Mouse (Mus musculus): ENCODE results near the gene Sdc4.

The Sdc4 gene

DNA sequence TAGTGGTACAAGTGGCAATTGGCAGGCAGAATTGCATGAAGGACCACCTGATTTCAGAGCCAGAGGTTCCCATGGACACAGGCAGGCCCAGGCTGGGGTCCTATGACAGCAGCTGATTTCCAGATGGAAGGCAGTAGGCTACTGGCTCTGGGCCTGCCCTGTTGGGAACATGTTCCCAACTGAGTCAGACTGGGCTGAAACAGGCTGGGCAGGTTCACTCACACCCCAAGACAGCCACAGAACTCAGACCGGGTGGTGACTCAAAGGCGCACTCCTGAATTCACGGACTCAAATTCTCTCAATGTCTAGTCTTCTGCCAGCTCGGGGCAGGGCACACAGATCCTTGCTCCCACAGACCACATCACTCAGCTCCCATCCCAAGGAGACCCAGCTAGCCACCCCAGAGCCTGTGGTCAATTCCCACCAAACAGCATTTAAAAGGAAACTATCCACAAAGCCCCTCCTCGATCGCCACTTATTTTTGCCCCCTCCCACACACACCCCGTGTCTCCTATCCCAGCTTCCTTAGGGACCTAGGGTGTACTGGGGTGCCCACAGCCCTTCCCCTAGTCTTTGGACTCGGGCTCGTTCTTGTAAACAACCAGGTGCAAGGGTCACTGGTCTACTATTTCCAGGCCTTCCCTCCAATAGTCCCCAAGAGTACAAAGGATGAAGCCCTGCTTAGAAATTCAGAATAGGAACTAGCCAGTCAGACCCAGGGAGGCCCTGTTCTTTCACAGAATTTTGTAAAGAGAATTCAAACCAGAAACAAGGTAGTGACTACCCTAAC lies 11.8 kb downstream of the Sdc4 start:
- no peak for DNase-seq (ENCODE audit: extremely low spot score, low spot score)

DNA sequence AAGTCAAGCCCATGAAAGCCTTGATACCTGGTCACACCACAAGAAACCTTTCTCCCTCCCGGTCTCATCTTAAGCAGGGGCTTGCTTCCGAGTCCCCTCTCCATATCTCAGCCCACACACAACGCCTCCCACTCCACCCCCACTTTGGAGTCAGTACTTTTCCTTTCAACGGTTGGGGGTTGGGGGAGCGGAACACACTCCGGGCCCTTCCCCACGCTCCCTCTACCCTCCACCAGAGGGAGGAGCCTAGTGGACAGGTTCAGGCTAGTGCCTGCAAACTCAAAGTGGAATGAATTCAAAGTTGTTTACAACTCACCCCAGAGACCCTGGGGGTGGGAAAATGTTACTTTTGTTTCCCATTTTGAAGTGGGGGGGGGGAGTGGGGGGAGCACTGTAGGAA lies 13.0 kb downstream of the Sdc4 start:
- DNase-seq (ENCODE audit: extremely low spot score, low spot score), result no peak

DNA sequence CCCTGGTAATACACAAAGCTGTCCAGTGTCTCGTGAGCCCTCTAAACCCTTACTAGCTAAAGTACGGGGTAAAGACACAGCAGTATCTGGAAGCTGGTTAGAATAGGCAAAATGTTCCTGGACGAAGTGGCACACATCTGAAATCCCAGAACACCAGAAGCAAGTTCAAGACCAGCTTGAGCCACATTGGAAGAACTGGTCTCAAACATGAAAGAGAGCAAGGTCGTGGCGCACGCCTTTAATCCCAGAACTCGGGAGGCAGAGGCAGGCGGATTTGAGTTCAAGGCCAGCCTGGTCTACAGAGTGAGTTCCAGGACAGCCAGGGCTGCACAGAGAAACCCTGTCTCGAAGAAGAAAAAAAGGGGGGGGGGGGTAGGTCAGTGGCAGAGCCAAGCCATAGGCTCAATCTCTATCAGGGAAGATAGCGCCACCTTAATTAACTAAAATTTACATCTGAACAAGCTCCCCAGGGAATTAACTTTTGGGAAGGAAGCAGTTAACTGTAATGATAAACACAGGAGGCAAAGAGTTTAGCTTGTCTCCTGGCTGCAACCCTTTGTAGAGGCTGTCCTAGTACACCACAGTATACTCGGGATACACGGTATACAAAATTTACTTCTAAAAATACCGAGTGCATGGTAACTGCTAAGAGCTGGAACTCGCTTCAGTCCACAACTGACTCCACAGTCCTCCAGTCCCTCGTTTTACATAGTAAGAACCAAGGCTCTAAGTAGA lies 13.6 kb downstream of the Sdc4 start:
- no peak for DNase-seq (ENCODE audit: extremely low spot score, low spot score)

DNA sequence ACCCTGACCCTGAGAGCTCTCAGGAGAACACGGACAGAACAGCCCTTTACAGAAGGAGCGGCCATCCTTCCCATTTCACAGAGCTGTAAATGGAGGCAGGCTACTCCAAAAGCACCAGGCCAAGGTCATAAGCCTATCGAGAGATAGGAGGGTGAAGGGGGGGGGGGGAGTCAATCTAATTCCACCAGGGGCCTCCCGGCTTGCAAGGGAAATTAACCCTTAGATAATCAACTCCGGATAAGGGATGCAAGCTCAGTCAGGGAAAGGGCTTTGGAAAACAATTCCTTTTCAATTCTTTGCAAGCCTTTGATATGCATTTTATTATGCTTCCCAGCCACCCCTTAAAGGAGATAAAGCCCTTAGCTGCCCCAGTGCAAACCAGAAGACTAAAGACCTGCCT lies 15.2 kb downstream of the Sdc4 start:
- DNase-seq (ENCODE audit: extremely low spot score, low spot score), result no peak

DNA sequence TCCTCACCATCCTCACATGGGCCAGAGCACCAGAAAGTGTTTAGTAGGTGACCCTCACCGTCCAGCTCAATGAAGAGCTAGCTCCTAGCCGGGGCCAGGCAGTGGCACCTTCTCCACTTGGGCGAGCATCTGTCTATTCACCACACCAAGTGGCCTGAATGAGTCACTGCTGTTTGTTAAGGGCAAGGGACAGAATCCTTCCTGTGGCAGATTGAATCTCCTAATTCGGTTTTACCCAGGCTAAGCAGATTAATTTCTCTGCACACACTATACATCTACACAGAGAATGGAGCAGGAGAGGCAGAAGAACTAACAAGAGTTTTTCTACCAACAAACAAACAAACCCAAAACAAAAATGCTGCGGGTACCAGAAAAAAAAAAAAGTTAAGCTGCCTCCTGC lies 16.7 kb downstream of the Sdc4 start:
- no peak for DNase-seq (ENCODE audit: extremely low spot score, low spot score)

DNA sequence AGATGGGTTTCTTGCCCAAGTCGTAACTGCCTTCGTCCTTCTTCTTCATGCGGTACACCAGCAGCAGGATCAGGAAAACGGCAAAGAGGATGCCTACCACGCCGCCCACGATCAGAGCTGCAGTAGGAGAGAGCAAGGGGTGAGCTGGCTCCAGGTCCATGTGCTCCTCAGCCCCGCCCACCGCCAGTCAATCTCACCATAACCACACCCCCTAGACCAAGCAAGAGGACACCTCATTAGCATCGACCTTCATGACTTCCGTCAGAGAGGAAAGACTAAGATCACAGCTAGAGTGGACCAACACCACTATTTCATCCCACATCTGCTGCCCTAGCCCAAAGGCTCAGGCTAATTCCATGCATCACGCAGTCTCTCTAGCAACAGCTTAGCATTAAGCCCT lies 17.6 kb downstream of the Sdc4 start:
- no peak for DNase-seq (ENCODE audit: extremely low spot score, low spot score)

DNA sequence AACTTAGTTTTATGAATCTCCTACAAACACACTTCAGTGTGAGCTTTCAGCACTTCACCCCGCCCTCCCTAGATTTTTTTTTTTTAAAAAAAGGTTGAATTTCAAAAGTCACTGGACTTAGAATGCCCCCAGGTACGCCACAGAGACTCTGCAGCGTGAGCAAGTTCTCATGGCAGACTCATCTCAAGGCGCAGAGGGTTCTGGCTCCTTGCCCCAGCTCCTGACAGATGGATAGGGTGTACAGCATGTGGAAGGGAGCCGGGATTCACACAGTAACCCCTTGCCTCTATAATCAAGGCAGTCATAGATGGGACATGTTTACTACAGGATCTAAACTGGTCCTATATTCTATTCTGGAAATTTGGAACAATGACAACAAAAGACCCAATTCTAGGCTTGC lies 18.3 kb downstream of the Sdc4 start:
- no peak for DNase-seq (ENCODE audit: extremely low spot score, low spot score)

DNA sequence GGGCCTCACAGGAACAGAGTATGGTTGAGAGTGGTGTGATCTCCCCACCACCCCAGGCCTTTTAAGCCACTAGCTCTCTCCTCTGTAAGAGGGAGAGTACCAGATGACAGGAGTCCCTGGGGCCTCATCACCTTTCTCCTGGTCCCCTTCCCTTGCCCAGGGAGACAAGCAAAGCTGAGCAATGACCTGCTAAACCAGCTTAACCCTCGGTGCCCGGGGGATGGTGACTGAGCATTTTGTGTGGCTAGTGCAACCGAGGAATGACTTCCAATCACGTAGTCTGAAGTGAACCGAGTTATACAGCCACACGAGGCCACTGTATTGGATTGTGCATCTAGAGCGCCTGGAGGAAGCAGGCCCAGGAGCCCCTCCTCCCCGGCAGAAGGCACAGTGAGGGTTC lies 19.3 kb downstream of the Sdc4 start:
- no peak for DNase-seq (ENCODE audit: extremely low spot score, low spot score)

DNA sequence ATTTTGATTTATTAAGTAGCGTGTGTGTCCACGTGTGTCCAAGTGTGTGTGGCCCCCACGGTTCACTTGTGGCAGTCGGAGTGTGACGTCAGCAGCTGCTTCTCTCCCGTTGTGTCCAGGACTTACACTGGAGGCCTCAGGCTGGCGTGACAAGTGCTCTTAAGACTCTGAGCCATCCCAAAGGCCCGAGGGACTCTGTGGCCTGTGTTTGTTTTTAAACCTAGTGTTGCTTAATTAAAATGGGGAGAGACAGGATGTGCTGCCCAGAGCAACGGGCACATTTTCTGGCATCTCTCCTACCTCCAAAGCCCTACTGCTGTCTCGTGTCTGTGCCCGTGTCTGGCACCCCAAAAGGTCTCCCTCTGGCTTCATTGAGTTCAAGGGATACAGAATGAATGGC lies 20.2 kb downstream of the Sdc4 start:
- DNase-seq (ENCODE audit: extremely low spot score, low spot score), result no peak

DNA sequence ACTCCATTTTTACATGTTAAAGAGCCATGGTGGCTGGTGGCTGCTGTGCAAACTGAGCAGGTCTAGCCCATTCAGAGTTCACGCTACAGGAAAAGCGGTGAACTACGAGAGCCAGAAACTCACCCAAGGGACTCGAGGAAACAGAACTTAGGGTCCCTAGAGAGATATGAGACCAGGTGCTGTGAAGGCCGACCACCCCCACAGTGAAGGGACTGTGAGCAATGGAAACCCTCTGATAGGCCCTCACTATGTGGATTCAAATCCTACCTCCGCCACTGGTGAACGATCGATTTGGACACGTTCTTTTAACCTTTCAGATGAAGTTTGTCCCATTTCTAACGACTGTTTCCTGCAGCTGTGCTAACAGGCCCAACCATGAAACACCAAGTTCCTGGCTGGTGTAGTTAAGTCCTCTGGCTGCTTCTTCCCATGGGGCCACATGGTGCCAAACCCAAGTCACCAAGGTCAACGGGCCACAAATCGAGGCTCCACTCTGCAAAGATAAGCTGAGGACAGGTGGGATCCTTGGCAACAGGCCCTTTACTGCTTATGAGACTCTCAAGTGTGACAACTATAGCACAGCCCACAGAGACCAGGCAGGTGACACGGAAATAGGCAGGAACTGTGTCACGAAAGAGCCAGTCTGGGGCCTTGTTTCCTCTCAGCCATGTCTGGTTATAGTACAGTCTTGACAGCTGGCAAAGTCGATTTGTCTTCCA lies 20.9 kb downstream of the Sdc4 start:
- no peak for DNase-seq (ENCODE audit: extremely low spot score, low spot score)

DNA sequence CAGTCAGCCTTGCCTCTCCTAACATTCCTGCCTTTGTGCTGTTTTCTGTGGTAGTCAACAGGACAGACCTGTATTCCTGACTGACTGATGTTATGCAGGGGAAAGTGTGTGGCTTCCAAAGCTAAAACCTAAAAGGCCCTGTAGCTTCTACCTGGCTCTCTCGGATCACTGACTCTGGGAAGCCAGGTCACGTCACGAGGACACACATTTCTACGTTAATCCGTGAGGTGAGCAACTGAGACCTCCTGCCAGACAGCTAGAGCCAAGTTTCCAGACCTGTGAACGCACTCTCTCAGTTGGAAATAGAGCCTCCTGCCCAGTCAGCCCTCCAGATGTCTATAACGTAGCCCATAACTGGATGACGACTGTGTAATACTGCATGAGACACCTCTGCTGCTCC lies 21.7 kb downstream of the Sdc4 start:
- no peak for DNase-seq (ENCODE audit: extremely low spot score, low spot score)

GRCm38 (mm10) chr2:164421306-164421705 lies 22.4 kb downstream of the Sdc4 start:
- no peak for DNase-seq (ENCODE audit: extremely low spot score, low spot score)

- DNase-seq (ENCODE audit: extremely low spot score, low spot score), result no peak
Observed at GRCm38 (mm10) chr2:164419489-164419888, 24.2 kb downstream of the Sdc4 start.

DNA sequence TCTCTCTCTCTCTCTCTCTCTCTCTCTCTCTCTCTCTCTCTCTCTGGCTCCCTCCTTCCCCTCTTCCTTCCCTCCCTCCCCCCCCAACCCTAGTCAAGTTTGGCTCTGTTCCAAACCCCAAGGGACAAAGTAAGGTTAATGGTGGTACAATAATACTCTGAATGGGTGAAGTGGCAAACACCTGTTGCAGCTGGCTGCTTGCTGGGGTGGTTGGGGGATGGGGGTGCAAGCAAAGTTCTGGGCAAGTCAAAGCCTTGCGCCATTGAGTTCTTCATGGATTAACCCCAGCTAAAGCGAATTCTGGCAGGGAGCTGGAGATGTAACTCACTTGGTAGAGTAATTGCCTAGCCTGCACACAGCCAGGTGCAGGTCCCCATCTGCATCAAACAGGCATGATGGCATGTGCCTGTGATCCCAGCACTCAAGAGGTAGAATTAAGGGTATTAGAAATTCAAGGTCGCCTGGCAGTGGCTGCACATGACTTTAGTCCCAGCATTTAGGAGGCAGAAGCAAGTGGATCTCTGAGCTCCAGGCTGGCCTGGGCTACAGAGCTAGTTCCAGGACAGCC lies 25.3 kb downstream of the Sdc4 start:
- DNase-seq (ENCODE audit: extremely low spot score, low spot score), result no peak

- DNase-seq (ENCODE audit: extremely low spot score, low spot score), result no peak
Observed at GRCm38 (mm10) chr2:164417198-164417597, 26.5 kb downstream of the Sdc4 start.

DNA sequence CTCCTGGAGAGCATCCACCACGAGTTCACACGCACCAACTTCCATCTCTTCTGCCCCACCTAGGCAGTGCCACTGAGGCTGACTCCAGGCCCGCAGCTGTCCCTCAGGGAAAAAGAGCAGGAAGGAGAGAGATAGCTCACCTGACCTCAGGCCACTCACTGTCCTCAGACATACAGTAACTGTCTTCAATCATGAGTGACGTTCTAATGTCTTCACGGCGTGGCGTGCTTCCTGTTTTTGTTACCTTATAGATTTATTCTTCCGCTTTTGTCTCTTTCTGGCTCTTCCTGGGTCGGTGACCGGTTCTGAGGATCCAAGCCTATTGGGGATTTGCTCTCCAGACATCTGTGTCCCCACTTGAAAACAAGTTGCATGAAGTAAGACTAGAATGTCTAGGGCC lies 29.1 kb downstream of the Sdc4 start:
- no peak for DNase-seq (ENCODE audit: extremely low spot score, low spot score)

GRCm38 (mm10) chr2:164414167-164414566 lies 29.5 kb downstream of the Sdc4 start:
- no peak for DNase-seq (ENCODE audit: extremely low spot score, low spot score)

GRCm38 (mm10) chr2:164407708-164408107 lies 36.0 kb downstream of the Sdc4 start:
- peak; percentile 84 for DNase-seq (ENCODE audit: extremely low spot score, low spot score)

- no peak for DNase-seq (ENCODE audit: extremely low spot score, low spot score)
Observed at GRCm38 (mm10) chr2:164405519-164405918, 38.2 kb downstream of the Sdc4 start.

DNA sequence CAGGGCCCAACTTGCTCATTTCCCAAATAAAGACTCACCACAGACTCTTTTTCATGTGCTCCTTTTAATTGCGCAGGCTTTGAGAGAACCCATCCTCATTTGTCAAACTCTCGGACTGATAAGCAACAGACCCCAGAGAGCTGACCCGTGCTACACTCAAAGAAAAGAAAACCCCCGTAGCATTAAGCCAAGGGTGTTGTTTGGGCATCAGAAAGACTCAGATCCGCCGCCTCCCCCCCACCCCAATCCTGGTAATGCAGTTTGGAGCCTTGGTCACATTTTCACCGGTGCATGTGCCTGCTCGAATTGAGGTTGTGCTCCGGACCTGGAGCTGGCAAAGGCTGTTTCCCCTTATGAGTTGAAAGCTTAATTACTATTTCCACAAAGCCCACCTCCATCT lies 38.6 kb downstream of the Sdc4 start, which contains the start of gene Matn4:
Gene Matn4, minus strand, starts transcription at position 101 of the 400 bp plus-strand sequence.
- DNase-seq (ENCODE audit: extremely low spot score, low spot score), result no peak

- DNase-seq (ENCODE audit: extremely low spot score, low spot score), result peak; percentile 61
Observed at GRCm38 (mm10) chr2:164404082-164404990, 39.4 kb downstream of the Sdc4 start.

Measured in neural tube, embryonic 10.5 days (tissue).